Mouse (Mus musculus): ENCODE measurements around the gene Trim43b.
"Not testable (repeated sequence)": the region's sequence is repeated elsewhere in the genome, so short reads cannot be mapped to it uniquely, and the experiment has no call there.

Gene Trim43b

GRCm38 (mm10) chr9:89092735-89093134 lies at the start of gene Trim43b:
Gene Trim43b (minus strand): TSS chr9:89092835.
- in situ Hi-C loops (cut with MboI): not testable (repeated sequence)

- in situ Hi-C loops (cut with MboI): not testable (repeated sequence)
Measured at GRCm38 (mm10) chr9:89104576-89104975, 11.9 kb upstream of the Trim43b start.

- in situ Hi-C loops (cut with MboI): not testable (repeated sequence)
Measured at GRCm38 (mm10) chr9:89086746-89087145, 5.9 kb downstream of the Trim43b start.

- in situ Hi-C loops (cut with MboI): not testable (repeated sequence)
Measured at GRCm38 (mm10) chr9:89079637-89080036, 13.0 kb downstream of the Trim43b start.

- in situ Hi-C loops (cut with MboI): not testable (repeated sequence)
Measured at GRCm38 (mm10) chr9:89076508-89076907, 16.1 kb downstream of the Trim43b start.

- in situ Hi-C loops (cut with MboI): not testable (repeated sequence)
Measured at GRCm38 (mm10) chr9:89067143-89067501, 25.5 kb downstream of the Trim43b start.

- in situ Hi-C loops (cut with MboI): not testable (repeated sequence)
Measured at GRCm38 (mm10) chr9:89066378-89067142, 26.1 kb downstream of the Trim43b start.
